Mouse (Mus musculus) liver, embryonic 16.5 days (tissue): ENCODE measurements around the gene Eef1e1. TPM values are rescaled to one million over a fixed set of nuclear protein-coding genes. Genes with fewer than 3 reads are reported as not detected.

Experiments used
- ATAC-seq: fragments of 200-750 bp; cut with Nextera tagmentation; 2 replicates; pipeline ENCODE4 v1.8.0; 2017; ENCODE audit warnings: low read depth, mild to moderate bottlenecking, moderate number of reproducible peaks, moderate library complexity
- H3K27ac ChIP-seq: fragments of 300-500 bp; sonication (generic); 2 replicates; pipeline ENCODE4 v1.5.1; 2014; ENCODE audit warnings: mild to moderate bottlenecking, low read length
- H3K27me3 ChIP-seq: fragments of 300-500 bp; sonication (generic); 2 replicates; pipeline ENCODE4 v1.6.1; 2014; ENCODE audit warnings: low read depth, low read length, mixed read lengths; ENCODE audit not compliant: control insufficient read depth, insufficient read depth
- H3K36me3 ChIP-seq: fragments of 300-500 bp; sonication (generic); 2 replicates; pipeline ENCODE4 v1.6.1; 2014; ENCODE audit warnings: mild to moderate bottlenecking; ENCODE audit not compliant: control insufficient read depth, insufficient read depth
- H3K4me1 ChIP-seq: fragments of 300-500 bp; sonication (generic); 2 replicates; pipeline ENCODE4 v1.6.1; 2014; ENCODE audit warnings: low read depth, low read length, mixed read lengths; ENCODE audit not compliant: control insufficient read depth
- H3K4me2 ChIP-seq: fragments of 300-500 bp; sonication (generic); 2 replicates; pipeline ENCODE4 v1.6.1; 2014; ENCODE audit warnings: low read depth, low read length, mixed read lengths
- H3K4me3 ChIP-seq: fragments of 300-500 bp; sonication (generic); 2 replicates; pipeline ENCODE4 v1.5.1; 2014; ENCODE audit warnings: low read depth, mild to moderate bottlenecking, low read length
- H3K9ac ChIP-seq: fragments of 300-500 bp; sonication (generic); 2 replicates; pipeline ENCODE4 v1.6.1; 2014; ENCODE audit warnings: low read depth, low read length
- H3K9me3 ChIP-seq: fragments of 300-500 bp; sonication (generic); replicated peaks from 2 replicates; pipeline ENCODE4 v1.6.1; 2016; ENCODE audit warnings: low read length; ENCODE audit not compliant: control insufficient read depth
- WGBS: fragments of 180-500 bp; shearing (Covaris S2); extraction: QIAGEN DNeasy Blood & Tissue Kit; methylation state at CpG from one replicate; pipeline ENCODE4 v1.1.7; 2014; ENCODE audit not compliant: insufficient replicate concordance; 5-methylcytosine and 5-hydroxymethylcytosine counted together
- polyA plus RNA-seq: library from polyadenylated mRNA; unstranded; fragments of >200 nt; fragmentation: Nextera tagmentation; extraction: Ambion mirVana; gene quantifications from 2 replicates; pipeline ENCODE4 v1.2.1, GENCODE M21; 2015

Gene Eef1e1
- polyA plus RNA-seq, 1 experiment from 2014 or later = 31.4 TPM

DNA sequence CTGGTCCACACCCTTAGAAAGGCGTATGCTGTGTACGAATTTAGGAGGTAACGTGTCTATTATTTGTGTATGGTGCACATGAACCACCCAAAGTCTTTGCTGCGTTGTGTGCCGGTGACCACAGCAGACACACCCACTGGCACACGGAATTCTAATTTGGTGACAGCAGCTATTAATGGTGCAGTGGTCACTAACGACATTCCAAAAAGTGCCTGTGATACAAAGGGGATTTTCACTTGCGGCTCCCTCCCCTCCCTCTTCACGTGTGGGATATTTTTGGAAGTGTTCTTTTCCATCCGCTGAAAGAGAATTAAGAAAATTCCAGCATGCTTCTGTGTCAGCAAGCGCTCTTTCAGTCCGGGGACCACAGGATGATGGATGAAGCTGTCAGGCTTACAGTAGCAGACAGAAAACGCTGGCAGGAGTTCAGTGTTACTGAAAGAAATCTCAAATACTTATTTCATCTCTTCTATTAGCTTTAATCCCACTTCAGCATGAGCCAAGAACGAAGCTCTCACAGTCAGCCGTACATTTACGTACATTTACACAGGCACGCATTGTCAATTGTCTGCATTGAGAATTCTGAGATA, 56.5 kb downstream of the Eef1e1 start:
- H3K4me1 ChIP-seq = peaks cover 10% of the 10 kb centered on the region
- H3K36me3 ChIP-seq = peaks cover 4% of the 10 kb centered on the region; the same call in 1 of the 2 replicates
- ATAC-seq = no peak
- H3K9me3 ChIP-seq = no peaks in the 10 kb centered on the region
- WGBS = 79% methylated on average over 17 of the region's 17 CpGs
- no peak overlapping the region for H3K4me2 ChIP-seq
- H3K27ac ChIP-seq = no peak overlapping the region
- H3K9ac ChIP-seq = no peak overlapping the region
- H3K4me3 ChIP-seq = no peak overlapping the region
- no peaks in the 10 kb centered on the region for H3K27me3 ChIP-seq

DNA sequence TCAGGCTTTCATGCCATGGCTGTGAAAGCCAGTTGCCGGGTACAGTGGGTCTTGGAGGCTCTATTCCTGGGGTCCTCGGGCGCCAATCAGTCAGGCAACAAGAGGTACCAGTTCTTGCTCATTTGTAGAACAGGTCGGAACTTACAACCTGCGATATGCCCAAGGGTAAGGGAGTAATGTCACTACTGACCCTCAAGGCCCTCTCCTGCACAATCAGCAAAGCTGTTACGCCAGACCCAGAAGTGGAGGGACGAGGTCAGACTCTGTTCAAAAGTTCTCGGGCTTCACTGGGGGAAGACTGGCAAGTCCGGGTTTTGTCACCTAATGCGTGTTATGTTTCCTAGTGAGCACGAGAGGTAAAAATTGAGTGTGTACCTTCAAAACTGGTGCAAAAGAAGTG, 58.0 kb downstream of the Eef1e1 start:
- no peaks in the 10 kb centered on the region for H3K27me3 ChIP-seq
- no peak overlapping the region for H3K9ac ChIP-seq
- H3K27ac ChIP-seq = no peak overlapping the region
- H3K9me3 ChIP-seq = no peaks in the 10 kb centered on the region
- no peak overlapping the region for H3K4me3 ChIP-seq
- peaks cover 5% of the 10 kb centered on the region for H3K4me1 ChIP-seq
- no peak for ATAC-seq
- WGBS = 66% methylated on average over 11 of the region's 11 CpGs
- peaks cover 4% of the 10 kb centered on the region; the same call in 1 of the 2 replicates for H3K36me3 ChIP-seq
- no peak overlapping the region for H3K4me2 ChIP-seq

DNA sequence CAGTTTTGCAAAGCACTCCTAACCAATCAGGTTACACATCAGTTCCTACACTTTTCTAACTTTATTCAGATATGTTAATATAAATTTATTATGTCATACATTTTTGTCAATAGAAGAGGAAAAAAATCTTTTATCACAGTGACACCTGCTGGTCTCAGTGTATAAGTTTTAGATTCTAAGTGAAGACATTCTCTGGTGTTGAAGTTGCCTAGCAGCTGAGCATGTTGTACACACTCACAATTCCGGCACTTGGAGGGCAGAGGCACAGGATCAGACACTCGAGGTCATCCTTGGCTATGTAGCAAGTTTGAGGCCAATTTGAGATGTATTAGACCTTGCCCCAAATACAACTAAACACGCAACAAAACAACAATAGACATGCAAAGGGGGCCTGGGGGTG, 61.8 kb downstream of the Eef1e1 start:
- H3K4me2 ChIP-seq = no peak overlapping the region

DNA sequence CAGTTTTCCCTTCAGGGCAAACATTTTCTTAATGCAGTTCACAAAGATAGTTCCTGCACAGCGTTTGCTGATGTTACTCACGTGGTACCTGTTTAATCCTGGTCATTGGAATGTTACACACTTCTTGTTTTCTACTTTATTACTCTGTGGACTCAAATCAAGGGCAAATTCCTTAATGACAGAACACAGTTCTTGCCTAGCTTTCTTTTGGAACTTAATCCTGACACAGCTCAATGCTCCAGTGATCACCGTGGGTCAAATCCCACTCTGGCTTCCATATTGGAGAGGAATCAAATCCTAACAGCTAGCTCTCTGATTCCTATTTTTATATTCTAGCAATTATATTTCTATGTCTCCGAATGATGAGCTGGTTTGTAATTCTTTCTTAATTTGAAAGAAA, 62.4 kb downstream of the Eef1e1 start:
- Histone ChIP-seq H3K9me3 (no peaks in the 10 kb centered on the region), H3K4me2 (no peak overlapping the region), H3K27ac (no peak overlapping the region), H3K4me1 (peaks cover 5% of the 10 kb centered on the region), H3K27me3 (no peaks in the 10 kb centered on the region), H3K4me3 (no peak overlapping the region), H3K9ac (no peak overlapping the region), H3K36me3 (no peaks in the 10 kb centered on the region)
- no peak for ATAC-seq
- WGBS = 75% methylated on average over 4 of the region's 4 CpGs

More for the DNA sequence above, 61.8 kb downstream of the Eef1e1 start:
- ATAC-seq = no peak
- 55% methylated on average over 3 of the region's 3 CpGs for WGBS
- no peak overlapping the region for H3K4me3 ChIP-seq
- H3K9me3 ChIP-seq = no peaks in the 10 kb centered on the region
- no peak overlapping the region for H3K9ac ChIP-seq
- no peak overlapping the region for H3K27ac ChIP-seq
- H3K36me3 ChIP-seq = no peaks in the 10 kb centered on the region
- H3K27me3 ChIP-seq = no peaks in the 10 kb centered on the region
- peaks cover 5% of the 10 kb centered on the region for H3K4me1 ChIP-seq

Other genes starting within 250 kb of the Eef1e1 start
- gene Txndc5, start 130.2 kb downstream of the Eef1e1 start, polyA plus RNA-seq = 77.9 and 87.3 TPM in 2 replicates
- 10.2 and 11.2 TPM in 2 replicates for gene Bloc1s5, start 23.9 kb downstream of the Eef1e1 start, polyA plus RNA-seq